Mouse (Mus musculus) small intestine, adult 2 months (tissue): ENCODE data around the gene Aff1.

ENCODE experiments used
- CTCF ChIP-seq: fragments of 200-500 bp; IDR thresholded peaks from 2 replicates; pipeline ENCODE4 v1.5.1; 2012; ENCODE audit warnings: low read depth, mild to moderate bottlenecking, control low read depth, inconsistent platforms, low read length, moderate library complexity, mixed read lengths; ENCODE audit not compliant: insufficient replicate concordance, insufficient read length; ENCODE audit errors: extremely low read depth
- POLR2A ChIP-seq: fragments of 200-500 bp; IDR thresholded peaks from 2 replicates; pipeline ENCODE4 v1.6.1; 2012; ENCODE audit warnings: low read depth, mild to moderate bottlenecking, control low read depth, inconsistent platforms, low read length, moderate library complexity

- TF ChIP-seq CTCF (no peak), POLR2A (no peak)
These were observed 156.4 kb downstream of the Aff1 start for GRCm38 (mm10) chr5:103848546-103848945.
